10 mouse cellular contexts compared by ENCODE assay signal in the genomic region with DNA sequence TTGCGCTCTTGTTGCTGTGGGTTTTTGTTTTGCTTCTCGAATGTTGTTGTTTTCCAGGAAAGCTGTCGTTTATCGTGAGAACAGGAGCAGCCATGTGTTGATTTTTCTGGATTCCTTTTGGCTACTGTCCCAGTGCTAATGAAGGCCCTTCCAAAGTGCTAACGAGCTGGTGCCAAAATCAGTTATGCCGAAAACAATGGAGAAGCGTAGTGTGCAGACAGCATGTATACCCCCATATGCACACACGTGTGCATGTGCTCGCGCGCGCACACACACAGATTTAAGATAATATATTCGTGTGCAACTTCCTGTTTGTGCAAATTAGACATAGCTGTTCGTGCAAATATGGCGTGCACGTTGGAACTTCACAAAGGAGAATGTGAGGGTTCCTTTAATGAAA.
DNase-seq lines count a peak whose midpoint lies in the region; ATAC-seq lines count a peak whose summit lies in the region.
"Had no signal": no experiment of that assay in that cellular context is flagged by ENCODE, and none has a peak within 500 bp of the region (broad histone marks: within the 10 kb centered on the region; RNA-seq: fewer than 3 reads in every experiment).

No protein-coding gene starts in this region.

- no peak for ATAC-seq in cerebellum, adult (ENCODE audit: insufficient number of reproducible peaks, low FRiP score, low TSS enrichment)
- ATAC-seq in kidney, embryonic 15.5 days (replicated peaks; ENCODE audit: low FRiP score), result no peak
- ATAC-seq: Patski had no signal

- no peaks in the 10 kb centered on the region for H3K9me3 ChIP-seq in kidney, embryonic 15.5 days (replicated peaks)
- H3K9me3 ChIP-seq: midbrain, embryonic 12.5 days had no signal

- H3K4me1 ChIP-seq in kidney, embryonic 15.5 days, result peaks cover 29% of the 10 kb centered on the region

- no peaks in the 10 kb centered on the region for H3K27me3 ChIP-seq in kidney, embryonic 15.5 days
- H3K27me3 ChIP-seq: midbrain, embryonic 12.5 days; Patski had no signal

- no peak overlapping the region for H3K4me2 ChIP-seq in kidney, embryonic 15.5 days

- H3K4me3 ChIP-seq in kidney, embryonic 15.5 days (replicated peaks), result no peak overlapping the region
- H3K4me3 ChIP-seq: midbrain, embryonic 12.5 days had no signal

- H3K9ac ChIP-seq in kidney, embryonic 15.5 days, result no peak overlapping the region
- H3K9ac ChIP-seq: midbrain, embryonic 12.5 days had no signal

- H3K36me3 ChIP-seq in kidney, embryonic 15.5 days, result no peaks in the 10 kb centered on the region
- H3K36me3 ChIP-seq: midbrain, embryonic 12.5 days had no signal

- no peak overlapping the region for H3K27ac ChIP-seq in kidney, embryonic 15.5 days
- H3K27ac ChIP-seq: midbrain, embryonic 12.5 days had no signal

- peak; percentile 42 for DNase-seq in cerebellum, adult 11 months
- DNase-seq in kidney, postnatal 14 days, result peak; percentile 10
- peak; percentile 76 to 83 for DNase-seq in cerebellum, postnatal 10 days
- peak; percentile 47 to 82 for DNase-seq in layer of hippocampus, postnatal 14 days (ENCODE audit: low spot score in 2 of 2)
- DNase-seq in frontal cortex, postnatal 10 days (ENCODE audit: low spot score in 2 of 2), result no peak
- no peak for DNase-seq in right cerebral cortex, adult 18-20 months

- WGBS in kidney, embryonic 15.5 days, result 66% methylated on average over 16 of the region's 16 CpGs

Comparison
In these comparisons a context has a peak if more than half of its experiments do, and no peak if none do; other contexts are left out.
1. DNase-seq: peak in cerebellum, adult 11 months (single experiment), kidney, postnatal 14 days (single experiment), cerebellum, postnatal 10 days (2 of 2) and layer of hippocampus, postnatal 14 days (2 of 2); none in frontal cortex, postnatal 10 days (0 of 2) and right cerebral cortex, adult 18-20 months (single experiment).